Mouse (Mus musculus) retina, adult 2 months (tissue): ENCODE measurements at regions not wholly inside any gene's neighbourhood (a gene's known extent, or its start where the extent isn't known, plus 50 kb on each side); places are given as distances from the start of the nearest gene placed in this dataset.

ENCODE experiments used
- DNase-seq: peaks from one replicate; pipeline ENCODE4 v3.0.0-alpha.2; 2012; ENCODE audit warnings: low read depth, low spot score

GRCm38 (mm10) chr11:65638211-65638610 lies 149.9 kb downstream of the Map2k4 start:
- no peak for DNase-seq

- no peak for DNase-seq
Observed at GRCm38 (mm10) chr11:65637206-65637605, 150.9 kb downstream of the Map2k4 start.

- no peak for DNase-seq
Observed at GRCm38 (mm10) chr11:65635307-65635706, 152.8 kb downstream of the Map2k4 start.

GRCm38 (mm10) chr11:65631164-65631563 lies 156.9 kb downstream of the Map2k4 start:
- DNase-seq, result peak; percentile 15

GRCm38 (mm10) chr11:65630436-65630835 lies 157.7 kb downstream of the Map2k4 start:
- no peak for DNase-seq

- no peak for DNase-seq
Observed at GRCm38 (mm10) chr11:65629320-65629719, 158.8 kb downstream of the Map2k4 start.

- DNase-seq, result no peak
Observed at GRCm38 (mm10) chr11:65618976-65619375, 169.1 kb downstream of the Map2k4 start.

GRCm38 (mm10) chr11:65610536-65610935 lies 177.6 kb downstream of the Map2k4 start:
- no peak for DNase-seq

- DNase-seq, result no peak
Observed at GRCm38 (mm10) chr11:65609056-65609455, 179.0 kb downstream of the Map2k4 start.

GRCm38 (mm10) chr11:65597298-65598076 lies 190.6 kb downstream of the Map2k4 start:
- DNase-seq, result no peak

- DNase-seq, result no peak
Observed at GRCm38 (mm10) chr11:65588491-65588890, 199.6 kb downstream of the Map2k4 start.

GRCm38 (mm10) chr11:65567831-65568230 lies 220.3 kb downstream of the Map2k4 start:
- DNase-seq, result no peak

- no peak for DNase-seq
Observed at GRCm38 (mm10) chr11:65558236-65558635, 229.9 kb downstream of the Map2k4 start.

- DNase-seq, result no peak
Observed at GRCm38 (mm10) chr11:65551073-65551472, 237.0 kb downstream of the Map2k4 start.

- no peak for DNase-seq
Observed at GRCm38 (mm10) chr11:65544281-65544680, 243.8 kb downstream of the Map2k4 start.

GRCm38 (mm10) chr11:65543581-65543980 lies 244.5 kb downstream of the Map2k4 start:
- DNase-seq, result no peak

- no peak for DNase-seq
Observed at GRCm38 (mm10) chr11:65537046-65537630, 251.0 kb downstream of the Map2k4 start.

GRCm38 (mm10) chr11:65535726-65536442 lies 252.2 kb downstream of the Map2k4 start:
- no peak for DNase-seq

GRCm38 (mm10) chr11:65530744-65531143 lies 257.4 kb downstream of the Map2k4 start:
- DNase-seq, result no peak

- DNase-seq, result no peak
Observed at GRCm38 (mm10) chr11:65505106-65505865, 235.5 kb upstream of the Myocd start.

- DNase-seq, result no peak
Observed at GRCm38 (mm10) chr11:65497979-65498378, 228.2 kb upstream of the Myocd start.

GRCm38 (mm10) chr11:65497415-65497814 lies 227.6 kb upstream of the Myocd start:
- DNase-seq, result no peak
